Mouse (Mus musculus) neural tube, embryonic 13.5 days (tissue): Measurements from ENCODE around the gene Smoc2. TPM values are rescaled to one million over a fixed set of nuclear protein-coding genes. Genes with fewer than 3 reads are reported as not detected.

Experiments used
- ATAC-seq: fragments of 200-750 bp; cut with Nextera tagmentation; 2 replicates; pipeline ENCODE4 v1.8.0; 2017; ENCODE audit warnings: low read depth, mild to moderate bottlenecking, moderate TSS enrichment, moderate library complexity
- H3K27ac ChIP-seq: fragments of 300-500 bp; sonication (generic); replicated peaks from 2 replicates; pipeline ENCODE4 v1.5.1; 2015; ENCODE audit warnings: moderate library complexity, mild to moderate bottlenecking, inconsistent platforms
- H3K27me3 ChIP-seq: fragments of 300-500 bp; sonication (generic); 2 replicates; pipeline ENCODE4 v1.6.1; 2015; ENCODE audit warnings: mild to moderate bottlenecking, inconsistent platforms
- H3K36me3 ChIP-seq: fragments of 300-500 bp; sonication (generic); 2 replicates; pipeline ENCODE4 v1.6.1; 2015; ENCODE audit warnings: mild to moderate bottlenecking, inconsistent platforms
- H3K4me1 ChIP-seq: fragments of 300-500 bp; sonication (generic); replicated peaks from 2 replicates; pipeline ENCODE4 v1.6.1; 2015; ENCODE audit warnings: inconsistent platforms
- H3K4me2 ChIP-seq: fragments of 300-500 bp; sonication (generic); 2 replicates; pipeline ENCODE4 v1.6.1; 2015; ENCODE audit warnings: inconsistent platforms, mild to moderate bottlenecking, moderate library complexity
- H3K4me3 ChIP-seq: fragments of 300-500 bp; sonication (generic); 2 replicates; pipeline ENCODE4 v1.5.1; 2015; ENCODE audit warnings: mild to moderate bottlenecking, inconsistent platforms
- H3K9ac ChIP-seq: fragments of 300-500 bp; sonication (generic); 2 replicates; pipeline ENCODE4 v1.6.1; 2015; ENCODE audit warnings: moderate library complexity, mild to moderate bottlenecking, inconsistent platforms
- H3K9me3 ChIP-seq: fragments of 300-500 bp; sonication (generic); 2 replicates; pipeline ENCODE4 v1.6.1; 2016; ENCODE audit warnings: inconsistent platforms
- WGBS: fragments of 180-500 bp; shearing (Covaris S2); methylation state at CpG from one replicate; pipeline ENCODE4 v1.1.7; 2015; 5-methylcytosine and 5-hydroxymethylcytosine counted together
- polyA plus RNA-seq: library from polyadenylated mRNA; unstranded; fragments of >200 nt; fragmentation: Nextera tagmentation; extraction: Ambion mirVana; gene quantifications from 2 replicates; pipeline ENCODE4 v1.2.1, GENCODE M21; 2015

Smoc2 gene
- polyA plus RNA-seq, 1 experiment from 2014 or later, result 5.8 TPM

GRCm38 (mm10) chr17:14326156-14326555 lies 46.9 kb downstream of the Smoc2 start:
- Histone ChIP-seq H3K4me3 (no peak overlapping the region), H3K36me3 (no peaks in the 10 kb centered on the region), H3K4me1 (no peaks in the 10 kb centered on the region), H3K4me2 (no peak overlapping the region), H3K27me3 (no peaks in the 10 kb centered on the region), H3K27ac (no peak overlapping the region), H3K9me3 (no peaks in the 10 kb centered on the region), H3K9ac (no peak overlapping the region)
- WGBS, result 84% methylated on average over 7 of the region's 7 CpGs
- no peak for ATAC-seq

GRCm38 (mm10) chr17:14328037-14328436 lies 48.7 kb downstream of the Smoc2 start:
- no peak overlapping the region for H3K4me2 ChIP-seq
- ATAC-seq, result no peak
- 44% methylated on average over 9 of the region's 9 CpGs for WGBS

GRCm38 (mm10) chr17:14330498-14330897 lies 51.2 kb downstream of the Smoc2 start:
- no peak for ATAC-seq

More at GRCm38 (mm10) chr17:14328037-14328436, 48.7 kb downstream of the Smoc2 start:
- H3K9ac ChIP-seq, result no peak overlapping the region
- H3K27ac ChIP-seq, result no peak overlapping the region
- no peak overlapping the region for H3K4me3 ChIP-seq
- no peaks in the 10 kb centered on the region for H3K9me3 ChIP-seq
- H3K4me1 ChIP-seq, result no peaks in the 10 kb centered on the region
- H3K27me3 ChIP-seq, result no peaks in the 10 kb centered on the region
- H3K36me3 ChIP-seq, result no peaks in the 10 kb centered on the region

GRCm38 (mm10) chr17:14339932-14340557 lies 60.7 kb downstream of the Smoc2 start:
- 35% methylated on average over 5 of the region's 5 CpGs for WGBS
- no peak for ATAC-seq
- no peak overlapping the region for H3K4me2 ChIP-seq
- H3K27me3 ChIP-seq, result no peaks in the 10 kb centered on the region
- H3K4me3 ChIP-seq, result no peak overlapping the region
- no peak overlapping the region for H3K9ac ChIP-seq
- no peaks in the 10 kb centered on the region for H3K36me3 ChIP-seq
- H3K27ac ChIP-seq, result no peak overlapping the region
- H3K9me3 ChIP-seq, result no peaks in the 10 kb centered on the region
- H3K4me1 ChIP-seq, result no peaks in the 10 kb centered on the region; the same call in 1 of the 2 replicates

More at GRCm38 (mm10) chr17:14330498-14330897, 51.2 kb downstream of the Smoc2 start:
- Histone ChIP-seq H3K36me3 (no peaks in the 10 kb centered on the region), H3K4me2 (no peak overlapping the region), H3K4me3 (no peak overlapping the region), H3K9ac (no peak overlapping the region), H3K27me3 (no peaks in the 10 kb centered on the region), H3K4me1 (no peaks in the 10 kb centered on the region), H3K9me3 (no peaks in the 10 kb centered on the region), H3K27ac (no peak overlapping the region)
- whole genome bisulfite sequencing, result 95% methylated on average over 7 of the region's 7 CpGs

- Histone ChIP-seq H3K9ac (no peak overlapping the region), H3K9me3 (no peaks in the 10 kb centered on the region), H3K36me3 (no peaks in the 10 kb centered on the region), H3K4me3 (no peak overlapping the region), H3K27ac (no peak overlapping the region), H3K4me2 (no peak overlapping the region), H3K4me1 (no peaks in the 10 kb centered on the region; the same call in 1 of the 2 replicates), H3K27me3 (no peaks in the 10 kb centered on the region)
- ATAC-seq, result no peak
- 80% methylated on average over 2 of the region's 2 CpGs for WGBS
These were observed 61.4 kb downstream of the Smoc2 start for GRCm38 (mm10) chr17:14340736-14341135.

GRCm38 (mm10) chr17:14342511-14342910 lies 63.2 kb downstream of the Smoc2 start:
- WGBS, result 55% methylated on average over 8 of the region's 8 CpGs
- H3K4me1 ChIP-seq, result no peaks in the 10 kb centered on the region; the same call in 1 of the 2 replicates
- no peak for ATAC-seq
- H3K4me2 ChIP-seq, result no peak overlapping the region
- no peak overlapping the region for H3K9ac ChIP-seq
- H3K27me3 ChIP-seq, result no peaks in the 10 kb centered on the region
- H3K36me3 ChIP-seq, result no peaks in the 10 kb centered on the region
- no peaks in the 10 kb centered on the region for H3K9me3 ChIP-seq
- no peak overlapping the region for H3K27ac ChIP-seq
- H3K4me3 ChIP-seq, result no peak overlapping the region

GRCm38 (mm10) chr17:14343442-14343841 lies 64.1 kb downstream of the Smoc2 start:
- no peak overlapping the region for H3K4me3 ChIP-seq
- H3K9ac ChIP-seq, result no peak overlapping the region
- H3K4me2 ChIP-seq, result no peak overlapping the region
- no peaks in the 10 kb centered on the region for H3K27me3 ChIP-seq
- H3K36me3 ChIP-seq, result no peaks in the 10 kb centered on the region
- no peak for ATAC-seq
- no peak overlapping the region for H3K27ac ChIP-seq
- H3K4me1 ChIP-seq, result no peaks in the 10 kb centered on the region; the same call in 1 of the 2 replicates
- no peaks in the 10 kb centered on the region for H3K9me3 ChIP-seq
- WGBS, result 95% methylated on average over 12 of the region's 12 CpGs

GRCm38 (mm10) chr17:14345556-14345955 lies 66.2 kb downstream of the Smoc2 start:
- Histone ChIP-seq H3K9ac (no peak overlapping the region), H3K36me3 (no peaks in the 10 kb centered on the region), H3K27ac (no peak overlapping the region), H3K4me3 (no peak overlapping the region), H3K9me3 (no peaks in the 10 kb centered on the region), H3K4me2 (no peak overlapping the region), H3K4me1 (no peaks in the 10 kb centered on the region), H3K27me3 (no peaks in the 10 kb centered on the region)
- ATAC-seq, result no peak
- 78% methylated on average over 4 of the region's 4 CpGs for WGBS

- H3K4me2 ChIP-seq, result no peak overlapping the region
- H3K36me3 ChIP-seq, result no peaks in the 10 kb centered on the region
- no peaks in the 10 kb centered on the region for H3K27me3 ChIP-seq
- no peak overlapping the region for H3K27ac ChIP-seq
- H3K9ac ChIP-seq, result no peak overlapping the region
- no peak overlapping the region for H3K4me3 ChIP-seq
- no peaks in the 10 kb centered on the region for H3K9me3 ChIP-seq
- no peaks in the 10 kb centered on the region for H3K4me1 ChIP-seq
- ATAC-seq, result no peak
- WGBS, result 90% methylated on average over 3 of the region's 3 CpGs
These were observed 67.6 kb downstream of the Smoc2 start for GRCm38 (mm10) chr17:14346891-14347290.

- no peaks in the 10 kb centered on the region for H3K9me3 ChIP-seq
- H3K4me3 ChIP-seq, result no peak overlapping the region
- 89% methylated on average over 6 of the region's 6 CpGs for WGBS
- H3K9ac ChIP-seq, result no peak overlapping the region
- H3K27me3 ChIP-seq, result no peaks in the 10 kb centered on the region
- no peak overlapping the region for H3K4me2 ChIP-seq
- no peaks in the 10 kb centered on the region for H3K36me3 ChIP-seq
- no peaks in the 10 kb centered on the region for H3K4me1 ChIP-seq
- no peak for ATAC-seq
- no peak overlapping the region for H3K27ac ChIP-seq
These were observed 69.9 kb downstream of the Smoc2 start for GRCm38 (mm10) chr17:14349086-14349814.

GRCm38 (mm10) chr17:14353219-14354079 lies 74.1 kb downstream of the Smoc2 start:
- H3K4me3 ChIP-seq, result no peak overlapping the region
- no peak overlapping the region for H3K4me2 ChIP-seq
- H3K9ac ChIP-seq, result no peak overlapping the region
- 86% methylated on average over 10 of the region's 10 CpGs for WGBS
- H3K9me3 ChIP-seq, result no peaks in the 10 kb centered on the region
- H3K27ac ChIP-seq, result no peak overlapping the region
- ATAC-seq, result no peak; the same call in 1 of the 2 replicates
- H3K36me3 ChIP-seq, result no peaks in the 10 kb centered on the region
- no peaks in the 10 kb centered on the region for H3K27me3 ChIP-seq
- no peaks in the 10 kb centered on the region for H3K4me1 ChIP-seq

- no peaks in the 10 kb centered on the region for H3K36me3 ChIP-seq
- H3K27me3 ChIP-seq, result no peaks in the 10 kb centered on the region
- 93% methylated on average over 1 of the region's 1 CpGs for WGBS
- no peaks in the 10 kb centered on the region for H3K9me3 ChIP-seq
- no peak overlapping the region for H3K27ac ChIP-seq
- H3K4me2 ChIP-seq, result no peak overlapping the region
- no peak for ATAC-seq
- no peak overlapping the region for H3K9ac ChIP-seq
- no peak overlapping the region for H3K4me3 ChIP-seq
- no peaks in the 10 kb centered on the region for H3K4me1 ChIP-seq
These were observed 82.2 kb downstream of the Smoc2 start for GRCm38 (mm10) chr17:14361511-14361910.
